In the genomic region with DNA sequence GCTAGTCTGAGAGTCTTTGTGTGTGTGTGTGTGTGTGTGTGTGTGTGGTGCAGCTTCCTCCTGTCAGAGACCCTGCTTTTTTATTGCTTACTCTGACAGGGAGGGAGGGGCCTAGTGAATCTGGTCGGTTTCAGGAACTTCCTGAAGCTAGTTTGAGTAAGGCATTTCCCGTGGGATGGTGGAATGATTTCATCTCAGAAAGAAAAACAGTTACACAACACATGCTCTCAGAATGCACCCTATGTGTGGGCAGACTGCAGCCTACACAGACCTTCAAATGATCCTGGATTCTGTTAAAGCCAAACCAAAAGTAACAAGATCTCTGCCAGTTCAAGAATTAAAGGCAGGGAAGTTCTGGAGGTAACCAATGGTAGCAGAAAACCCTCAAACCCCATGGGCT, we compare ENCODE assay signal across 11 mouse cellular contexts.
"Had no signal": no experiment of that assay in that cellular context is flagged by ENCODE, and none has a peak within 500 bp of the region (broad histone marks: within the 10 kb centered on the region; RNA-seq: fewer than 3 reads in every experiment).

No protein-coding gene starts in this region.

- H3K27me3 ChIP-seq: limb, embryonic 13.5 days; midbrain, embryonic 12.5 days; neural tube, embryonic 13.5 days had no signal

- H3K9me3 ChIP-seq: midbrain, embryonic 12.5 days; neural tube, embryonic 13.5 days had no signal

- H3K4me1 ChIP-seq: limb, embryonic 13.5 days; midbrain, embryonic 12.5 days; neural tube, embryonic 13.5 days had no signal

- H3K9ac ChIP-seq: limb, embryonic 13.5 days; liver, embryonic 14.5 days; midbrain, embryonic 12.5 days; neural tube, embryonic 13.5 days had no signal

- DNase-seq: layer of hippocampus, adult 9-11 months; left cerebral cortex, postnatal 4 days; lung, adult 18-20 months; right cerebral cortex, postnatal 4 days; thymus, postnatal 36 days had no signal

- H3K4me3 ChIP-seq: limb, embryonic 13.5 days; midbrain, embryonic 12.5 days; neural tube, embryonic 13.5 days had no signal

- H3K4me2 ChIP-seq: limb, embryonic 13.5 days; midbrain, embryonic 12.5 days; neural tube, embryonic 13.5 days had no signal

- H3K27ac ChIP-seq: kidney, postnatal 0 days; limb, embryonic 13.5 days; liver, embryonic 14.5 days; midbrain, embryonic 12.5 days; neural tube, embryonic 13.5 days had no signal

- ATAC-seq: midbrain, embryonic 16.5 days had no signal

- H3K36me3 ChIP-seq: limb, embryonic 13.5 days; midbrain, embryonic 12.5 days; neural tube, embryonic 13.5 days had no signal
